Mouse (Mus musculus): ENCODE data around the gene Spred3. TPM values are rescaled to one million over a fixed set of nuclear protein-coding genes. Genes with fewer than 3 reads are reported as not detected.
"Not testable (repeated sequence)": the region's sequence is repeated elsewhere in the genome, so short reads cannot be mapped to it uniquely, and the experiment has no call there.

Spred3 gene
- polyA plus RNA-seq, 1 experiment from 2014 or later, result 4.9 TPM

DNA sequence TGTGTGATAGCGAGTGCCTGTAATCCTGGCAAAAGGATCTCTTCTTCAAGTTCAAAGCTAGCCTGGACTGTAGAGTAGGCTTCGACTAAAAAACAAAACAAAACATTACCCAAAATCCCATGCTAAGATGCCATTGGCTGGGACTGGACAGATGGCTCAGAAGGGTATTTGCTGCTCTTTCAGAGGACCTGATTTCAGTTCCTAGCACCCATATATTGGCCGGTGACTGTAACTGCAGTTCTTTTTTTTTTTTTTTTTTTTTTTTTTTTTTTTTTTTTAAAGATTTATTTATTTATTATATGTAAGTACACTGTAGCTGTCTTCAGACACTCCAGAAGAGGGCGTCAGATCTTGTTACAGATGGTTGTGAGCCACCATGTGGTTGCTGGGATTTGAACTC lies 31.0 kb downstream of the Spred3 start:
- WGBS, result 92% methylated on average over 3 of the region's 4 CpGs

GRCm38 (mm10) chr7:29137429-29137828 lies 32.8 kb downstream of the Spred3 start:
- peaks cover 4% of the 10 kb centered on the region; the same call in 1 of the 2 replicates for H3K27me3 ChIP-seq (ENCODE audit: control insufficient read depth, insufficient read depth, low read length)
- ATAC-seq (ENCODE audit: low FRiP score), result no peak
- H3K9me3 ChIP-seq (ENCODE audit: control insufficient read depth, low read length), result no peaks in the 10 kb centered on the region
- WGBS, result 51% methylated on average over 16 of the region's 16 CpGs
- no peak overlapping the region for H3K9ac ChIP-seq (ENCODE audit: low read length)
- no peak overlapping the region for H3K4me2 ChIP-seq
- H3K4me1 ChIP-seq (ENCODE audit: control insufficient read depth, insufficient read depth, low read length), result peaks cover 6% of the 10 kb centered on the region; the same call in 1 of the 2 replicates
- H3K36me3 ChIP-seq (ENCODE audit: control insufficient read depth, insufficient read depth, low read length), result no peaks in the 10 kb centered on the region
- no peak overlapping the region for H3K4me3 ChIP-seq (ENCODE audit: low read depth, low read length)
- peak; percentile 26 for DNase-seq (ENCODE audit: low spot score, missing footprints)
- H3K27ac ChIP-seq (ENCODE audit: low read depth, low read length), result no peak overlapping the region

More for the DNA sequence above, 31.0 kb downstream of the Spred3 start:
- not testable (repeated sequence) for H3K9me3 ChIP-seq (ENCODE audit: control insufficient read depth, low read length); ATAC-seq (ENCODE audit: low FRiP score); H3K27ac ChIP-seq (ENCODE audit: low read depth, low read length); H3K4me2 ChIP-seq; H3K9ac ChIP-seq (ENCODE audit: low read length); H3K4me1 ChIP-seq (ENCODE audit: control insufficient read depth, insufficient read depth, low read length); DNase-seq (ENCODE audit: low spot score, missing footprints); H3K36me3 ChIP-seq (ENCODE audit: control insufficient read depth, insufficient read depth, low read length); H3K27me3 ChIP-seq (ENCODE audit: control insufficient read depth, insufficient read depth, low read length); H3K4me3 ChIP-seq (ENCODE audit: low read depth, low read length)

DNA sequence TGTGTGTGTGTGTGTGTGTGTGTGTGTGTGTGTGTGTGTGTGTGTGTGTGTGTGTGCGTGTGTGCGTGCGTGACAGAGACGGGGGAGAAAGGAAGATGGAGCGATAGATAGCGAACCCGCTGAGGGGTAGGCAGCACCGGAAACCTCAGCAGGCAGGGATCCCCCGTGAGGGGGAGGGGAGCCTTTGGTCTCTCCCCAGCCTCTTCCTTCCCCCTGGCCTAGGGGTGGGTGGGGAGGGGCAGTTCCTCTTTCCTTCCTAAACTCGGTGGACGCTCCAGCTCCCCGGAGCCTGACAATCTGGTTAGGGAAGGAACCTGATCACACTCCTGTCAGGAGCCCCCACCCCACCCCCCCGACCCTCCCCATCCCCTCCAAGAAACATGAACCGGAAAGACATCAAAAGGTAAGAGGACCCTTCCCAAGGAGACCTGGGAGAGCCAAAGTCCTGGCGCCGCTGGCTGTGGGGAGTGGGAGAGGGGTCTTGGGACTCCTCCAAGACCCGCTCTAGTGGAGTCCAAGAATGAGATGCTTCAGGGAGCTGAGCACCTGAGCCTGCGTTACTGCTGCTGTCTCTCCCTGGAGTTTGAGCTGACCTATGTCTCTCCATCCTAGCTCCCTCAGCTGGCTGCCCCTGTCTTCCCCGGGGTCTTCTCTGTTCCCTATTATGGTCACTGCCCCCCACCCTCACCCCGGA lies 35.4 kb downstream of the Spred3 start, which contains the start of gene Rasgrp4:
Rasgrp4 (plus strand) TSS at position 159 of the 694 bp plus-strand sequence.
- no peak for ATAC-seq (ENCODE audit: low FRiP score)
- H3K4me3 ChIP-seq (ENCODE audit: low read depth, low read length), result peak within 1 kb of the TSS; percentile 23
- peak within 1 kb of the TSS; percentile 33 for H3K9ac ChIP-seq (ENCODE audit: low read length)

GRCm38 (mm10) chr7:29134230-29134629 lies 36.0 kb downstream of the Spred3 start:
- no peak for DNase-seq (ENCODE audit: low spot score, missing footprints)

More for the DNA sequence above, 35.4 kb downstream of the Spred3 start, which contains the start of gene Rasgrp4:
- no peak within 1 kb of the TSS for H3K27ac ChIP-seq (ENCODE audit: low read depth, low read length)
- H3K27me3 ChIP-seq (ENCODE audit: control insufficient read depth, insufficient read depth, low read length), result peaks cover 4% of the 10 kb centered on the region; the same call in 1 of the 2 replicates
- WGBS, result under 1% methylated on average over 15 of the region's 20 CpGs
- H3K9me3 ChIP-seq (ENCODE audit: control insufficient read depth, low read length), result no peaks in the 10 kb centered on the region
- peak; percentile 88 for DNase-seq (ENCODE audit: low spot score, missing footprints)
- H3K4me2 ChIP-seq, result peak within 1 kb of the TSS; percentile 42
- peaks cover 6% of the 10 kb centered on the region; the same call in 1 of the 2 replicates for H3K4me1 ChIP-seq (ENCODE audit: control insufficient read depth, insufficient read depth, low read length)
- no peaks in the 10 kb centered on the region for H3K36me3 ChIP-seq (ENCODE audit: control insufficient read depth, insufficient read depth, low read length)

GRCm38 (mm10) chr7:29128725-29129124 lies 41.5 kb downstream of the Spred3 start:
- Histone ChIP-seq H3K4me3 (ENCODE audit: low read depth, low read length) (no peak overlapping the region), H3K27ac (ENCODE audit: low read depth, low read length) (no peak overlapping the region), H3K27me3 (ENCODE audit: control insufficient read depth, insufficient read depth, low read length) (no peaks in the 10 kb centered on the region), H3K9me3 (ENCODE audit: control insufficient read depth, low read length) (no peaks in the 10 kb centered on the region), H3K36me3 (ENCODE audit: control insufficient read depth, insufficient read depth, low read length) (no peaks in the 10 kb centered on the region), H3K4me2 (no peak overlapping the region), H3K9ac (ENCODE audit: low read length) (no peak overlapping the region), H3K4me1 (ENCODE audit: control insufficient read depth, insufficient read depth, low read length) (no peaks in the 10 kb centered on the region)
- 34% methylated on average over 2 of the region's 2 CpGs for WGBS
- DNase-seq (ENCODE audit: low spot score, missing footprints) (no peak), ATAC-seq (ENCODE audit: low FRiP score) (no peak)

More at GRCm38 (mm10) chr7:29134230-29134629, 36.0 kb downstream of the Spred3 start:
- 5% methylated on average over 3 of the region's 4 CpGs for WGBS
- Histone ChIP-seq H3K9ac (ENCODE audit: low read length) (peak overlapping the region; percentile 33; the same call in 1 of the 2 replicates), H3K4me1 (ENCODE audit: control insufficient read depth, insufficient read depth, low read length) (peaks cover 6% of the 10 kb centered on the region; the same call in 1 of the 2 replicates), H3K36me3 (ENCODE audit: control insufficient read depth, insufficient read depth, low read length) (no peaks in the 10 kb centered on the region), H3K9me3 (ENCODE audit: control insufficient read depth, low read length) (no peaks in the 10 kb centered on the region), H3K4me3 (ENCODE audit: low read depth, low read length) (peak overlapping the region; percentile 23; the same call in 1 of the 2 replicates), H3K27ac (ENCODE audit: low read depth, low read length) (no peak overlapping the region), H3K27me3 (ENCODE audit: control insufficient read depth, insufficient read depth, low read length) (peaks cover 4% of the 10 kb centered on the region; the same call in 1 of the 2 replicates), H3K4me2 (peak overlapping the region; percentile 42)
- no peak for ATAC-seq (ENCODE audit: low FRiP score)

- Histone ChIP-seq H3K4me1 (ENCODE audit: control insufficient read depth, insufficient read depth, low read length) (no peaks in the 10 kb centered on the region), H3K4me3 (ENCODE audit: low read depth, low read length) (no peak overlapping the region), H3K27me3 (ENCODE audit: control insufficient read depth, insufficient read depth, low read length) (no peaks in the 10 kb centered on the region), H3K9me3 (ENCODE audit: control insufficient read depth, low read length) (no peaks in the 10 kb centered on the region), H3K27ac (ENCODE audit: low read depth, low read length) (no peak overlapping the region), H3K9ac (ENCODE audit: low read length) (no peak overlapping the region), H3K4me2 (no peak overlapping the region), H3K36me3 (ENCODE audit: control insufficient read depth, insufficient read depth, low read length) (no peaks in the 10 kb centered on the region)
- ATAC-seq (ENCODE audit: low FRiP score), result no peak
- WGBS, result 34% methylated on average over 7 of the region's 7 CpGs
- DNase-seq (ENCODE audit: low spot score, missing footprints), result peak; percentile 92
Measured at GRCm38 (mm10) chr7:29126173-29126915, 43.9 kb downstream of the Spred3 start.

DNA sequence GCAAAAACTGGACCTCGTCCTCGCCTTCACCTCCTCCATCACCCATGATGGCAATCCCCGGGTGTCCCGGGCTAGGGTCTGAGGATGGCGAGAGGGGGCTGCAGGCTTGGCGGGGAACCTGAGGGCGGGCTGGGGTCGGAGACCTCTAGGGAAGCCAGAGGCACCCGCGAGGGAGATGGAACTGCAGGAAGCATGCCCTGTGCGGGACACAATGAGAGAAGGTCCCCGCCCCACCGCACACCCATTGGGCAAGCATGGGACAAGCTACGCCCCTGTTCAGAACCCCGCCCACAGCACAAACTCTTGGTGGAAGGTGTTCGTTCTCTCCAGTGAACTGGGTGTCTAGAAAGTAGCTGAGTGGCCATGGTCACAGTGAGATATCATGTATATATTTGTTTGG lies 45.2 kb downstream of the Spred3 start, which contains the start of gene Ryr1:
Ryr1 (minus strand) TSS at position 210 of the 400 bp plus-strand sequence.
- peak; percentile 82 for ATAC-seq (ENCODE audit: low FRiP score)
- Histone ChIP-seq H3K27me3 (ENCODE audit: control insufficient read depth, insufficient read depth, low read length) (no peaks in the 10 kb centered on the region), H3K4me3 (ENCODE audit: low read depth, low read length) (peak within 1 kb of the TSS; percentile 22), H3K9me3 (ENCODE audit: control insufficient read depth, low read length) (no peaks in the 10 kb centered on the region), H3K36me3 (ENCODE audit: control insufficient read depth, insufficient read depth, low read length) (no peaks in the 10 kb centered on the region), H3K4me1 (ENCODE audit: control insufficient read depth, insufficient read depth, low read length) (no peaks in the 10 kb centered on the region), H3K27ac (ENCODE audit: low read depth, low read length) (no peak within 1 kb of the TSS), H3K4me2 (peak within 1 kb of the TSS; percentile 46), H3K9ac (ENCODE audit: low read length) (peak within 1 kb of the TSS; percentile 45)
- DNase-seq (ENCODE audit: low spot score, missing footprints), result peak; percentile 90
- under 1% methylated on average over 16 of the region's 16 CpGs for WGBS

GRCm38 (mm10) chr7:29123531-29124358 lies 46.5 kb downstream of the Spred3 start:
- no peak overlapping the region for H3K4me2 ChIP-seq
- WGBS, result 55% methylated on average over 5 of the region's 5 CpGs
- DNase-seq (ENCODE audit: low spot score, missing footprints), result no peak
- no peak for ATAC-seq (ENCODE audit: low FRiP score)
- no peak overlapping the region for H3K9ac ChIP-seq (ENCODE audit: low read length)
- H3K4me1 ChIP-seq (ENCODE audit: control insufficient read depth, insufficient read depth, low read length), result no peaks in the 10 kb centered on the region
- no peak overlapping the region for H3K27ac ChIP-seq (ENCODE audit: low read depth, low read length)
- no peaks in the 10 kb centered on the region for H3K27me3 ChIP-seq (ENCODE audit: control insufficient read depth, insufficient read depth, low read length)
- H3K4me3 ChIP-seq (ENCODE audit: low read depth, low read length), result no peak overlapping the region
- H3K36me3 ChIP-seq (ENCODE audit: control insufficient read depth, insufficient read depth, low read length), result no peaks in the 10 kb centered on the region
- no peaks in the 10 kb centered on the region for H3K9me3 ChIP-seq (ENCODE audit: control insufficient read depth, low read length)

All from midbrain, embryonic 11.5 days (tissue).